In the genomic region with DNA sequence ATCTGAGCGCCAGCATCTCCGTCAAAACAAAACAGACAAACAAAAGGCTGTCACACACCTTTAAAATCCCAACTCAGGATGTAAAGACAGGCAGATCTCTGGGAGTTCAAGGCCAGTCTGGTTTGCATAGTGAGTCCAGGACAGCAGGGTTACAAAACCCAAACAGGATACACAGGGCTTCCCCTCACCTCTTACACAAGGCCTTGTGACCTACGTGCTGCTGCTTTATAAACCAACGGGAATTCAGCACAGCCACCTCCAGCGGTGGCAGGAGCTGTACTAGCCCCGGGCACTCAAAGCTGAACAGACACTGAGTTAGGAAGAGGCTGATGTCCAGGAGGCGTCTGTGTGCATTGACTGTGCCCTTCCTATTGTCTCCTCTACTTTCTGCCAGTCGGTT, we compare ENCODE assay signal across 22 mouse cellular contexts. TPM values are rescaled to one million over a fixed set of nuclear protein-coding genes. Genes with fewer than 3 reads are reported as not detected.
"Had no signal": no experiment of that assay in that cellular context is flagged by ENCODE, and none has a peak within 500 bp of the region (broad histone marks: within the 10 kb centered on the region; RNA-seq: fewer than 3 reads in every experiment).

No protein-coding gene starts in this region.

- H3K4me2 ChIP-seq: limb, embryonic 12.5 days; lung, embryonic 15.5 days; midbrain, embryonic 15.5 days; neural tube, embryonic 12.5 days had no signal

- DNase-seq: kidney, adult 8-10 months; kidney, postnatal 25 days; layer of hippocampus, adult 9-11 months; layer of hippocampus, postnatal 36 days; lung, postnatal 14 days; right cerebral cortex, postnatal 4 days; spleen, adult 18-20 months; thymus, adult 2 months; thymus, postnatal 25 days had no signal

- H3K9ac ChIP-seq: limb, embryonic 12.5 days; lung, embryonic 15.5 days; midbrain, embryonic 15.5 days; neural tube, embryonic 12.5 days had no signal

- ATAC-seq: intestine, embryonic 16.5 days; midbrain, embryonic 15.5 days had no signal

- H3K27ac ChIP-seq: limb, embryonic 12.5 days; lung, embryonic 15.5 days; macrophage; midbrain, embryonic 15.5 days; neural tube, embryonic 12.5 days had no signal

- H3K4me3 ChIP-seq: limb, embryonic 12.5 days; lung, embryonic 15.5 days; midbrain, embryonic 15.5 days; neural tube, embryonic 12.5 days had no signal

- H3K9me3 ChIP-seq: limb, embryonic 12.5 days; lung, embryonic 15.5 days; midbrain, embryonic 15.5 days; neural tube, embryonic 12.5 days had no signal

- H3K36me3 ChIP-seq: limb, embryonic 12.5 days; lung, embryonic 15.5 days; midbrain, embryonic 15.5 days; neural tube, embryonic 12.5 days had no signal

- H3K27me3 ChIP-seq: lung, embryonic 15.5 days; midbrain, embryonic 15.5 days; neural tube, embryonic 12.5 days had no signal

RNA-seq across cellular contexts. Expression of gene Ttc24, which starts 0.7 kb away (rescaled TPM):
- total RNA-seq: layer of hippocampus, adult 18-20 months; layer of hippocampus, postnatal 36 days; left cerebral cortex, postnatal 36 days; liver, adult 2 months; monocyte, adult 5-6 weeks; neutrophil, adult 5-6 weeks had no signal
- polyA plus RNA-seq: intestine, embryonic 16.5 days; kidney, embryonic 16.5 days; limb, embryonic 12.5 days; liver, adult 2 months; lung, embryonic 15.5 days; macrophage; midbrain, embryonic 15.5 days; neural tube, embryonic 12.5 days; stomach, embryonic 14.5 days had no signal

RNA-seq across cellular contexts. Expression of gene Iqgap3, which starts 4.3 kb away (rescaled TPM):
- total RNA-seq: monocyte, adult 5-6 weeks; neutrophil, adult 5-6 weeks had no signal

RNA-seq across cellular contexts. Expression of gene Hapln2, which starts 50.1 kb away (rescaled TPM):
- total RNA-seq: liver, adult 2 months; monocyte, adult 5-6 weeks; neutrophil, adult 5-6 weeks had no signal
- polyA plus RNA-seq: intestine, embryonic 16.5 days; liver, adult 2 months; macrophage had no signal
